Mouse (Mus musculus) left cerebral cortex, postnatal 36 days (tissue): ENCODE data around the gene Sell. TPM values are rescaled to one million over a fixed set of nuclear protein-coding genes. Genes with fewer than 3 reads are reported as not detected.
"Not testable (repeated sequence)": the region's sequence is repeated elsewhere in the genome, so short reads cannot be mapped to it uniquely, and the experiment has no call there.

ENCODE experiments used
- DNase-seq, 2 experiments: peaks; one replicate each; pipeline ENCODE4 v3.0.0; 2021 to 2022; ENCODE audit warnings: low spot score in 2 of 2, mixed read lengths in 1 of 2
- intact Hi-C: fragments of 180-260 bp; cut with DNase I; formaldehyde crosslinking; loops from one replicate; pipeline ENCODE4 v1.15.1; 2025
- total RNA-seq, 2 experiments: library from RNA; stranded (reverse); gene quantifications; 2 replicates each; pipeline ENCODE4 v1.2.3; 2021

Sell gene
- not detected for total RNA-seq

- intact Hi-C loops, result no loop called here
Measured at GRCm38 (mm10) chr1:164061925-164062324, at the start of gene Sell. TSS of gene Sell (plus strand) at chr1:164061982.

GRCm38 (mm10) chr1:164014616-164015015, 47.2 kb upstream of the Sell start:
- intact Hi-C loops, result no loop called here
- no peak for DNase-seq

More at GRCm38 (mm10) chr1:164061925-164062324, at the start of gene Sell:
- no peak for DNase-seq

GRCm38 (mm10) chr1:164018221-164018896, 43.4 kb upstream of the Sell start:
- no peak for DNase-seq
- intact Hi-C loops, result no loop called here

GRCm38 (mm10) chr1:164019789-164020188, 42.0 kb upstream of the Sell start:
- no peak for DNase-seq
- intact Hi-C loops, result no loop called here

GRCm38 (mm10) chr1:164020746-164021145, 41.0 kb upstream of the Sell start:
- DNase-seq, intact Hi-C loops: not testable (repeated sequence)

- DNase-seq, intact Hi-C loops: not testable (repeated sequence)
Measured at GRCm38 (mm10) chr1:164022106-164022505, 39.7 kb upstream of the Sell start.

GRCm38 (mm10) chr1:164025685-164026084, 36.1 kb upstream of the Sell start:
- DNase-seq, result no peak
- intact Hi-C loops, result no loop called here

GRCm38 (mm10) chr1:164027416-164027815, 34.4 kb upstream of the Sell start:
- no peak for DNase-seq
- intact Hi-C loops, result no loop called here

- intact Hi-C loops, result no loop called here
- DNase-seq, result no peak
Measured at GRCm38 (mm10) chr1:164040385-164041135, 21.2 kb upstream of the Sell start.

- no peak for DNase-seq
- intact Hi-C loops, result no loop called here
Measured at GRCm38 (mm10) chr1:164043549-164043948, 18.2 kb upstream of the Sell start.

GRCm38 (mm10) chr1:164047934-164048333, 13.8 kb upstream of the Sell start, which contains the start of gene Sele:
TSS of gene Sele (plus strand) at chr1:164048234.
- intact Hi-C loops, result no loop called here
- DNase-seq, result no peak

- intact Hi-C loops, result no loop called here
- DNase-seq, result no peak
Measured at GRCm38 (mm10) chr1:164053561-164053960, 8.2 kb upstream of the Sell start.

- no peak for DNase-seq
- intact Hi-C loops, result no loop called here
Measured at GRCm38 (mm10) chr1:164054800-164055199, 7.0 kb upstream of the Sell start.

- no peak for DNase-seq
- intact Hi-C loops, result no loop called here
Measured at GRCm38 (mm10) chr1:164060071-164060470, 1.7 kb upstream of the Sell start.

GRCm38 (mm10) chr1:164061278-164061677, 504 bp upstream of the Sell start:
- intact Hi-C loops, result no loop called here

GRCm38 (mm10) chr1:164062856-164063255, 1.1 kb downstream of the Sell start:
- intact Hi-C loops, result no loop called here

More at GRCm38 (mm10) chr1:164061278-164061677, 504 bp upstream of the Sell start:
- no peak for DNase-seq

GRCm38 (mm10) chr1:164063745-164064144, 2.0 kb downstream of the Sell start:
- intact Hi-C loops, result no loop called here
- DNase-seq, result no peak

More at GRCm38 (mm10) chr1:164062856-164063255, 1.1 kb downstream of the Sell start:
- DNase-seq, result no peak

GRCm38 (mm10) chr1:164069261-164069660, 7.5 kb downstream of the Sell start:
- no peak for DNase-seq
- intact Hi-C loops, result no loop called here

GRCm38 (mm10) chr1:164070461-164070860, 8.7 kb downstream of the Sell start:
- intact Hi-C loops, result no loop called here
- no peak for DNase-seq

GRCm38 (mm10) chr1:164071111-164071510, 9.3 kb downstream of the Sell start:
- no peak for DNase-seq
- intact Hi-C loops, result no loop called here

GRCm38 (mm10) chr1:164072001-164072400, 10.2 kb downstream of the Sell start:
- DNase-seq, result no peak
- intact Hi-C loops, result no loop called here
